Mouse (Mus musculus) limb, embryonic 11.5 days (tissue): ENCODE measurements around the gene Adra2b. TPM values are rescaled to one million over a fixed set of nuclear protein-coding genes. Genes with fewer than 3 reads are reported as not detected.

Source experiments
- ATAC-seq: fragments of 200-750 bp; cut with Nextera tagmentation; 2 replicates; pipeline ENCODE4 v1.8.0; 2017; ENCODE audit warnings: low read depth; ENCODE audit not compliant: insufficient number of reproducible peaks, low FRiP score, low TSS enrichment
- DNase-seq: peaks from one replicate; pipeline ENCODE4 v3.0.0-alpha.2; 2015; ENCODE audit warnings: low spot score
- H3K27ac ChIP-seq: fragments of 300-500 bp; sonication (generic); replicated peaks from 2 replicates; pipeline ENCODE4 v1.5.1; 2014; ENCODE audit warnings: low read depth, mild to moderate bottlenecking, low read length
- H3K27me3 ChIP-seq: fragments of 300-500 bp; sonication (generic); 2 replicates; pipeline ENCODE4 v1.6.1; 2014; ENCODE audit warnings: mild to moderate bottlenecking, low read length, mixed read lengths; ENCODE audit not compliant: control insufficient read depth, insufficient read depth
- H3K36me3 ChIP-seq: fragments of 300-500 bp; sonication (generic); 2 replicates; pipeline ENCODE4 v1.6.1; 2014; ENCODE audit warnings: mild to moderate bottlenecking, low read length, moderate library complexity, mixed read lengths; ENCODE audit not compliant: control insufficient read depth, insufficient read depth
- H3K4me1 ChIP-seq: fragments of 300-500 bp; sonication (generic); 2 replicates; pipeline ENCODE4 v1.6.1; 2014; ENCODE audit warnings: low read length, mixed read lengths; ENCODE audit not compliant: control insufficient read depth, insufficient read depth
- H3K4me2 ChIP-seq: fragments of 300-500 bp; sonication (generic); 2 replicates; pipeline ENCODE4 v1.6.1; 2014; ENCODE audit warnings: low read depth, mild to moderate bottlenecking, moderate library complexity; ENCODE audit not compliant: severe bottlenecking
- H3K4me3 ChIP-seq: fragments of 300-500 bp; sonication (generic); 2 replicates; pipeline ENCODE4 v1.5.1; 2014; ENCODE audit warnings: low read depth, low read length
- H3K9ac ChIP-seq: fragments of 300-500 bp; sonication (generic); 2 replicates; pipeline ENCODE4 v1.6.1; 2014; ENCODE audit warnings: mild to moderate bottlenecking, low read length
- H3K9me3 ChIP-seq: fragments of 300-500 bp; sonication (generic); 2 replicates; pipeline ENCODE4 v1.6.1; 2016; ENCODE audit warnings: low read length; ENCODE audit not compliant: control insufficient read depth
- WGBS: fragments of 180-500 bp; shearing (Covaris S2); extraction: QIAGEN DNeasy Blood & Tissue Kit; methylation state at CpG from one replicate; pipeline ENCODE4 v1.1.7; 2014; 5-methylcytosine and 5-hydroxymethylcytosine counted together
- polyA plus RNA-seq: library from polyadenylated mRNA; unstranded; fragments of >200 nt; fragmentation: Nextera tagmentation; extraction: Ambion mirVana; gene quantifications from 2 replicates; pipeline ENCODE4 v1.2.1, GENCODE M21; 2014

Adra2b gene
- polyA plus RNA-seq, 1 experiment from 2014 or later, result 2.6 TPM

- Histone ChIP-seq H3K9me3 (no peaks in the 10 kb centered on the region), H3K36me3 (no peaks in the 10 kb centered on the region), H3K4me3 (no peak overlapping the region), H3K27me3 (no peaks in the 10 kb centered on the region), H3K9ac (no peak overlapping the region), H3K27ac (no peak overlapping the region), H3K4me1 (no peaks in the 10 kb centered on the region), H3K4me2 (no peak overlapping the region)
- ATAC-seq (no peak), DNase-seq (no peak)
- WGBS, result 83% methylated on average over 6 of the region's 6 CpGs
Observed at GRCm38 (mm10) chr2:127411126-127411525, 48.1 kb downstream of the Adra2b start.

GRCm38 (mm10) chr2:127415806-127416205, 52.8 kb downstream of the Adra2b start:
- Histone ChIP-seq H3K27me3 (no peaks in the 10 kb centered on the region), H3K4me3 (no peak overlapping the region), H3K9me3 (no peaks in the 10 kb centered on the region), H3K36me3 (no peaks in the 10 kb centered on the region), H3K4me1 (no peaks in the 10 kb centered on the region), H3K9ac (no peak overlapping the region), H3K27ac (no peak overlapping the region), H3K4me2 (no peak overlapping the region)
- 73% methylated on average over 10 of the region's 10 CpGs for WGBS
- DNase-seq (no peak), ATAC-seq (no peak)

- Histone ChIP-seq H3K27ac (no peak overlapping the region), H3K4me2 (no peak overlapping the region), H3K9me3 (no peaks in the 10 kb centered on the region), H3K4me3 (no peak overlapping the region), H3K4me1 (no peaks in the 10 kb centered on the region), H3K27me3 (no peaks in the 10 kb centered on the region), H3K9ac (no peak overlapping the region), H3K36me3 (no peaks in the 10 kb centered on the region)
- WGBS, result 55% methylated on average over 3 of the region's 3 CpGs
- ATAC-seq (no peak), DNase-seq (no peak)
Observed at GRCm38 (mm10) chr2:127416706-127417105, 53.7 kb downstream of the Adra2b start.

Other genes starting within 250 kb of the Adra2b start
- 130 and 144 TPM in 2 replicates for gene Ncaph, start 229.3 kb upstream of the Adra2b start, polyA plus RNA-seq
- gene Itpripl1, start 219.8 kb upstream of the Adra2b start, polyA plus RNA-seq, result 17.5 and 19.6 TPM in 2 replicates
- gene 1810024B03Rik, start 154.9 kb upstream of the Adra2b start, polyA plus RNA-seq, result 1.9 and 2.1 TPM in 2 replicates
- 100 and 120 TPM in 2 replicates for gene Snrnp200, start 154.8 kb upstream of the Adra2b start, polyA plus RNA-seq
- 61.2 and 62.8 TPM in 2 replicates for gene Ciao1, start 115.4 kb upstream of the Adra2b start, polyA plus RNA-seq
- 17.0 and 20.8 TPM in 2 replicates for gene Tmem127, start 115.3 kb upstream of the Adra2b start, polyA plus RNA-seq
- gene Stard7, start 93.0 kb upstream of the Adra2b start, polyA plus RNA-seq, result 77.8 and 83.2 TPM in 2 replicates
- gene Dusp2, start 27.0 kb upstream of the Adra2b start, polyA plus RNA-seq, result 5.8 and 6.5 TPM in 2 replicates
- gene Astl, start 24.6 kb upstream of the Adra2b start, polyA plus RNA-seq, result not detected in 2 replicates
- gene Gpat2, start 62.0 kb downstream of the Adra2b start, polyA plus RNA-seq, result 0.09 TPM in 1 of 2 replicates, not detected in the other
- gene Fahd2a, start 81.4 kb downstream of the Adra2b start, polyA plus RNA-seq, result 20.7 and 28.3 TPM in 2 replicates
- gene Kcnip3, start 158.9 kb downstream of the Adra2b start, polyA plus RNA-seq, result 2.2 and 2.6 TPM in 2 replicates
- gene Prom2, start 178.3 kb downstream of the Adra2b start, polyA plus RNA-seq, result 1.5 and 1.6 TPM in 2 replicates
- 5.5 and 7.2 TPM in 2 replicates for gene Zfp661, start 223.9 kb downstream of the Adra2b start, polyA plus RNA-seq
- 161 and 164 TPM in 2 replicates for gene Mrps5, start 224.0 kb downstream of the Adra2b start, polyA plus RNA-seq